Mouse (Mus musculus) liver, adult 2 months (tissue): ENCODE measurements at regions not wholly inside any gene's neighbourhood (a gene's known extent, or its start where the extent isn't known, plus 50 kb on each side); places are given as distances from the start of the nearest gene placed in this dataset.
A peak's percentile ranks its signal among the peaks of the same experiment; 100 is the strongest.

ENCODE experiments used
- DNase-seq: peaks from one replicate; pipeline ENCODE4 v3.0.0-alpha.2; 2011; ENCODE audit warnings: low read depth, low spot score; ENCODE audit errors: extremely low read depth
- H3K27ac ChIP-seq: fragments of 200-500 bp; replicated peaks from 2 replicates; pipeline ENCODE4 v1.5.1; 2012; ENCODE audit warnings: low read depth, mild to moderate bottlenecking, control low read depth, inconsistent platforms, low read length; ENCODE audit not compliant: insufficient read depth
- H3K27me3 ChIP-seq: fragments of 200-500 bp; 2 replicates; pipeline ENCODE4 v1.6.1; 2012; ENCODE audit warnings: mild to moderate bottlenecking, moderate library complexity, low read length, inconsistent platforms; ENCODE audit not compliant: control insufficient read depth, insufficient read depth
- H3K36me3 ChIP-seq: fragments of 200-500 bp; 2 replicates; pipeline ENCODE4 v1.6.1; 2012; ENCODE audit warnings: low read length, inconsistent platforms; ENCODE audit not compliant: control insufficient read depth, insufficient read depth
- H3K4me1 ChIP-seq: fragments of 200-500 bp; 2 replicates; pipeline ENCODE4 v1.6.1; 2011; ENCODE audit warnings: low read length; ENCODE audit not compliant: control insufficient read depth, insufficient read depth
- H3K4me3 ChIP-seq: fragments of 200-500 bp; 2 replicates; pipeline ENCODE4 v1.5.1; 2011; ENCODE audit warnings: low read depth, mild to moderate bottlenecking, control low read depth, low read length, moderate library complexity; ENCODE audit not compliant: insufficient read depth
- H3K79me2 ChIP-seq: fragments of 200-500 bp; 2 replicates; pipeline ENCODE4 v1.6.1; 2012; ENCODE audit warnings: inconsistent platforms, mild to moderate bottlenecking, low read length, moderate library complexity; ENCODE audit not compliant: control insufficient read depth, insufficient read depth
- H3K9ac ChIP-seq: fragments of 200-500 bp; 2 replicates; pipeline ENCODE4 v1.6.1; 2012; ENCODE audit warnings: low read depth, mild to moderate bottlenecking, control low read depth, inconsistent platforms, low read length
- CTCF ChIP-seq: fragments of 200-500 bp; IDR thresholded peaks from 2 replicates; pipeline ENCODE4 v1.5.1; 2011; ENCODE audit warnings: low read depth, low read length, control low read depth
- POLR2A ChIP-seq: fragments of 200-500 bp; IDR thresholded peaks from 2 replicates; pipeline ENCODE4 v1.6.1; 2011; ENCODE audit warnings: low read length, control low read depth; ENCODE audit not compliant: insufficient read depth; ENCODE audit errors: extremely low read depth
- WGBS: fragments of 180-500 bp; shearing (Covaris S2); methylation state at CpG from one replicate; pipeline ENCODE4 v1.1.7; 2018; 5-methylcytosine and 5-hydroxymethylcytosine counted together

DNA sequence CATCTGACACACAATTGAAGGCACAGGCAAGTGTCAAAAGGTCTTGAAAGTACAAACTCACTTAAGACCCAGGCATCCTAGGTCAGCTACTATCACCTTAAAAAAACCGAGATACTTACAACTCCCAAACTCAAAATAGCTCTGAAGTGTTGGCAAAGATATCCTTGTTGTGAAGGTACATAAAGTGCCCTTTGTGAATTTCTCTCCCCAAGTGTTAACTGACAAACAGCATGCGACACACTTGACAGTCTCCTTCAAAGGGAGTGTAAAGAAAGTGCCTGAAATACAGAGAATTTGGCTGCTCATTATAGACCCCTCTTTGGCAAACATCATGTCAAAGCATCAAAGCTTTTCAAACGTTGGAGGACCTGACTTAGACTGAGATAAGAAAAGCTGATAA lies 2634.2 kb downstream of the 9330182O14Rik start:
- Histone ChIP-seq H3K36me3 (no peaks in the 10 kb centered on the region), H3K9ac (no peak overlapping the region), H3K4me3 (no peak overlapping the region), H3K27ac (no peak overlapping the region), H3K27me3 (no peaks in the 10 kb centered on the region), H3K4me1 (no peaks in the 10 kb centered on the region), H3K79me2 (no peaks in the 10 kb centered on the region)
- TF ChIP-seq CTCF (no peak), POLR2A (no peak)
- 25% methylated on average over 3 of the region's 3 CpGs for WGBS
- no peak for DNase-seq

DNA sequence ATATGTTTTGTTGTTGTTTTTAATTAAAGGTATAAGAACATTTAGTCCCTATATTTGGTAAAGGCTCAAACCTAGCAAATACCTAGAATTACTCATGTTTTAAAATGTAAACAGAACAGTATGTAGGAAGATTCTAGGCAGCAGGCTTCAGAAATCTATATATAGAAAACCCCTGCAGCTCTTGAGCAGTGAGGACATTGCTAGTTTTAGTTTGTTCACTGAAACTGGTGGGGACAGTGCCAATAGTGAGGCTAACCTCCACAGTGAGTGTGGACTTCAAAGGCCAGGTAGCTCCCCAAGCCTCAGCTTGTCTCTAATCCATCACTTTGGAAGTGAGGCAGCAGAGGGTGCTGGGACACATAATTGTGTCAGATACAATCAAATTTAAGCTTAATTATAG lies 2645.7 kb downstream of the 9330182O14Rik start:
- DNase-seq, result no peak
- Histone ChIP-seq H3K9ac (no peak overlapping the region), H3K27ac (no peak overlapping the region), H3K27me3 (no peaks in the 10 kb centered on the region), H3K4me1 (no peaks in the 10 kb centered on the region), H3K79me2 (no peaks in the 10 kb centered on the region), H3K4me3 (no peak overlapping the region), H3K36me3 (no peaks in the 10 kb centered on the region)
- no peak for TF ChIP-seq POLR2A
- no peak for TF ChIP-seq CTCF

DNA sequence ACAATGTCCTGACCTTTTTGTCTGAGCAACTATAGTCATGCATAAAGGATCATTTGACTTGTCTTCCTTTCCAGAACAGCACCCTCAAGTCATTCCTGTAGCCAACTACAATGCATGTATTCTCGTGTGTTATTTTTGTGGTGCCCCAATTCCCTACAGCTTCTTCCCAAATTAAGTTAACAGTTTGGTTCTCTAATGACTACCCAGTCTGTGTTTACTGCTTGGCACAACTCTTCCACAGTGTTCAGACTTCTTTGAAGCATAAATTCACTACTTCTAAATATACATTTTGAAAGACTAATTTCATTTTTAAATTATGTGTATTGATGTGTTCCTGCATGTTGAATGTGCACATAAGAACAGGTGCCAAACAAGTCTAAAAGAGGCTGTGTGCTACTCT lies 2667.1 kb downstream of the 9330182O14Rik start:
- Histone ChIP-seq H3K4me1 (no peaks in the 10 kb centered on the region), H3K79me2 (no peaks in the 10 kb centered on the region), H3K4me3 (no peak overlapping the region), H3K36me3 (no peaks in the 10 kb centered on the region), H3K27ac (no peak overlapping the region), H3K27me3 (no peaks in the 10 kb centered on the region), H3K9ac (no peak overlapping the region)
- DNase-seq, result no peak
- no peak for TF ChIP-seq POLR2A
- TF ChIP-seq CTCF, result no peak
- WGBS, result 73% methylated on average over 1 of the region's 1 CpGs

DNA sequence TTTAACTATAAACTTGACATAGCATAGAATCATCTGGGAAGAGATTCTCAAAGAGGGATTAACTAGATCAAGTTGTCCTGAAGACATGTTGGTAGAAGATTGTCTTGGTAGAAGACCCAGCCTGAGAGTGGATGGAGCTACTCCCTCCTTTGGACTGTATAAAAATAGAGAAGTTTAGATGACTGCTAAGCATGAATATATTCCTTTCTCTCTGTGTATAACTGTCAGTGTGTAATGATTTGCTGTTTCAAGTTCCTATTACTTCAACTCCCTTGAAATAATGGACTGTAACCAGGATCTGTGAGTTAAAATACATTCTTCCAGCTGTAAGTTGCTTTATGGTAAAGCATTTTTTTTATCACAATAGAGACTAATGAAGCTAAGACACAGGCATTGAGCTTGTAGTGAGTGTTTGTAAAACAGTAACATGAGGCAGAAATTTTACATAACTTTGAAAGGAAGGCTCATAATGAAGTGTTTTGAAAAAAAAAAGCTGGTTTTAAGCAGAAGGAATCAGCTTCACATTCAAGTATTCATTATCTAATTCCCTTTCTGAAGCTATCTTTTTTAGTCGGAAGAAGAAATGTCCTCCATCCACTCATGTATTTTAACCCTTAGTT lies 2676.8 kb downstream of the 9330182O14Rik start:
- H3K79me2 ChIP-seq, result no peaks in the 10 kb centered on the region
- H3K9ac ChIP-seq, result no peak overlapping the region
- H3K27me3 ChIP-seq, result no peaks in the 10 kb centered on the region
- H3K4me1 ChIP-seq, result no peaks in the 10 kb centered on the region
- 85% methylated on average over 1 of the region's 1 CpGs for WGBS
- H3K4me3 ChIP-seq, result no peak overlapping the region
- no peaks in the 10 kb centered on the region for H3K36me3 ChIP-seq
- no peak overlapping the region for H3K27ac ChIP-seq
- no peak for TF ChIP-seq CTCF
- no peak for TF ChIP-seq POLR2A
- DNase-seq, result no peak

DNA sequence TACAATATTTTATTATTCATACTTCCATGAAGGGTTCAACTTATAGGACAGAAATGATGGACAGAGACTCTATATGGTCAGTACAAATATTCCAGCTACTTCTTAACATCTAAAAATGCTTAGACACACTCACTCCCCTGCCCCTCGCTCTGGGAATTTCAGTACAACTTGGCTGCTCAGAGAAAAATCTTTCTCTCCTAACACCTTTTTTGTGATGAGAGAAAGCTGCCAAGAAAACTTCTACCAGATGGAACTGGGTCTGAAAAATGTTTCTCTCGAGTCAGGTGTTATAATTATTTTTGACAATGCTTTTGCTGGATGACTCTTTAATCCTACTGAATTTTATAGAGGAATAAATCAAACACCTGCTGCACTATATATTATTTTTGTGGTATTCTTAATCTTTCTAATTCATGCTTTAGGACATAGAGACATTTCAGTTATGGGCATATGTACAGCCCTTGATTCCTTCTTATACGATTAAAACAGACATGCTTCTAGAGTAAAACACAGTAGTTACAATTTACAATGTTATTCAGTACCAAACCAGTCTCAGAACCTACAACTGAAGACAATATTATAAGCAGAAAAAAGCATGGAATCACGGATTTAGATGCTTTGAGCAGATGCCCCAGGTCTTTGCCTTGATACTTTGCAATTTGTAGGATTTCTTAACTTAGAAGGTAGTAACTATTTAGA lies 2681.0 kb downstream of the 9330182O14Rik start:
- no peaks in the 10 kb centered on the region for H3K4me1 ChIP-seq
- WGBS, result 65% methylated on average over 4 of the region's 4 CpGs
- H3K9ac ChIP-seq, result no peak overlapping the region

DNA sequence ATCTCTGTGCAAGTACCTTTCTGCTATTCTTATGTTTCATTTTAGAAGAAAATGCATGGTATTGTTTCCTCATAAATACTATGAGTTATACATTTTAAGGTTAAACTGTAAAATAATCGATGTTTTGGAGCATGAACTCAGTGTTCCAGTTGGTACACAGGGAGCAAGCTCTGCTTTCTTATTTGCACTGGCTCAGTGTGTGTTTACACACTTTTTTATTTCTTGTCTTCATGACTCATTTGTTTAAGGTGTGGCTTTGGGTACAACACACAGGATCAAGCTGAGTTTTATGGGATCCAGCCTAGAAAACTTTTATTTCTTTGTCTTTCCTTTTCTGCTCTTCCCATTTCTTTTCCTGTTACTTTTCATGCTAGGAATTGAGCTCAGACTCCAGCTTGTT lies 2704.7 kb downstream of the 9330182O14Rik start:
- Histone ChIP-seq H3K4me1 (no peaks in the 10 kb centered on the region; the same call in 1 of the 2 replicates), H3K36me3 (no peaks in the 10 kb centered on the region), H3K27me3 (no peaks in the 10 kb centered on the region), H3K27ac (no peak overlapping the region), H3K79me2 (no peaks in the 10 kb centered on the region), H3K4me3 (no peak overlapping the region), H3K9ac (no peak overlapping the region)
- peak; percentile 67 for DNase-seq
- no peak for TF ChIP-seq POLR2A
- no peak for TF ChIP-seq CTCF
- WGBS, result 36% methylated on average over 1 of the region's 1 CpGs

More for the DNA sequence above, 2681.0 kb downstream of the 9330182O14Rik start:
- Histone ChIP-seq H3K27me3 (no peaks in the 10 kb centered on the region), H3K4me3 (no peak overlapping the region), H3K79me2 (no peaks in the 10 kb centered on the region), H3K27ac (no peak overlapping the region), H3K36me3 (no peaks in the 10 kb centered on the region)
- TF ChIP-seq CTCF (no peak), POLR2A (no peak)
- DNase-seq, result no peak
